Mouse (Mus musculus) granulocyte monocyte progenitor cell, adult 5-6 weeks (primary cell): ENCODE results near the gene Olfr1392. TPM values are rescaled to one million over a fixed set of nuclear protein-coding genes. Genes with fewer than 3 reads are reported as not detected.
"Not testable (repeated sequence)": the region's sequence is repeated elsewhere in the genome, so short reads cannot be mapped to it uniquely, and the experiment has no call there.

Experiments used
- ATAC-seq: replicated peaks from 2 replicates; pipeline ENCODE4 v1.8.0; 2016; ENCODE audit warnings: mild to moderate bottlenecking, moderate TSS enrichment, inconsistent platforms; ENCODE audit not compliant: poor library complexity, severe bottlenecking
- total RNA-seq, 2 experiments: library from RNA; stranded (forward) in 1 of 2; stranded (reverse) in 1 of 2; fragments of 200-712, 200-1000 nt in 1 of 2; fragments of >200 nt in 1 of 2; fragmentation: Nextera tagmentation in 1 of 2; gene quantifications; 2 replicates each; pipeline ENCODE4 v1.2.3; 2014 to 2017

Olfr1392 gene
- total RNA-seq, 2 experiments from 2014 or later, result not detected

- no peak for ATAC-seq
These were observed 6.9 kb upstream of the Olfr1392 start, which contains the start of gene Olfr1393 for GRCm38 (mm10) chr11:49278222-49278621. TSS of gene Olfr1393 (plus strand) at chr11:49278304.

- ATAC-seq, result no peak
These were observed 2.2 kb downstream of the Olfr1392 start for GRCm38 (mm10) chr11:49287251-49287650.

GRCm38 (mm10) chr11:49292777-49293176, 7.7 kb downstream of the Olfr1392 start:
- ATAC-seq, result no peak

GRCm38 (mm10) chr11:49304441-49304840, 19.4 kb downstream of the Olfr1392 start, which contains the start of gene Olfr10:
TSS of gene Olfr10 (plus strand) at chr11:49304741.
- ATAC-seq, result no peak

GRCm38 (mm10) chr11:49308547-49308946, 23.5 kb downstream of the Olfr1392 start:
- not testable (repeated sequence) for ATAC-seq

- ATAC-seq, result no peak
These were observed 37.4 kb downstream of the Olfr1392 start, which contains the start of gene Olfr1391 for GRCm38 (mm10) chr11:49322442-49322841. TSS of gene Olfr1391 (plus strand) at chr11:49322742.

GRCm38 (mm10) chr11:49326726-49327125, 41.6 kb downstream of the Olfr1392 start:
- no peak for ATAC-seq

GRCm38 (mm10) chr11:49329686-49330085, 44.6 kb downstream of the Olfr1392 start:
- no peak for ATAC-seq

GRCm38 (mm10) chr11:49334888-49335287, 49.8 kb downstream of the Olfr1392 start, which contains the start of gene Olfr1390:
TSS of gene Olfr1390 (plus strand) at chr11:49335188.
- no peak for ATAC-seq

- no peak for ATAC-seq
These were observed 52.2 kb downstream of the Olfr1392 start for GRCm38 (mm10) chr11:49337150-49337832.

Other genes with a start within 250 kb of the Olfr1392 start
- gene 9930111J21Rik2, start 234.0 kb upstream of the Olfr1392 start, total RNA-seq (2014; fragmentation: Nextera tagmentation), result 40.1 and 45.9 TPM in 2 replicates
- 29.3 and 35.2 TPM in 2 replicates for gene 9930111J21Rik2, start 234.0 kb upstream of the Olfr1392 start, total RNA-seq (2017)
- gene Tgtp2, start 221.1 kb upstream of the Olfr1392 start, total RNA-seq (2014; fragmentation: Nextera tagmentation), result 6.8 and 8.9 TPM in 2 replicates
- 27.9 and 40.5 TPM in 2 replicates for gene Tgtp2, start 221.1 kb upstream of the Olfr1392 start, total RNA-seq (2017)
- gene Ifi47, start 208.7 kb upstream of the Olfr1392 start, total RNA-seq (2014; fragmentation: Nextera tagmentation), result 84.9 and 101 TPM in 2 replicates
- gene Ifi47, start 208.7 kb upstream of the Olfr1392 start, total RNA-seq (2017), result 45.8 and 73.5 TPM in 2 replicates
- gene Olfr1396, start 170.4 kb upstream of the Olfr1392 start, total RNA-seq (2014; fragmentation: Nextera tagmentation), result not detected in 2 replicates
- not detected in 2 replicates for gene Olfr1396, start 170.4 kb upstream of the Olfr1392 start, total RNA-seq (2017)
- not detected in 2 replicates for gene Olfr1395, start 143.0 kb upstream of the Olfr1392 start, total RNA-seq (2014; fragmentation: Nextera tagmentation)
- not detected in 2 replicates for gene Olfr1395, start 143.0 kb upstream of the Olfr1392 start, total RNA-seq (2017)
- gene Olfr1394, start 130.9 kb upstream of the Olfr1392 start, total RNA-seq (2014; fragmentation: Nextera tagmentation), result not detected in 2 replicates
- gene Olfr1394, start 130.9 kb upstream of the Olfr1392 start, total RNA-seq (2017), result not detected in 2 replicates
- gene Btnl9, start 98.1 kb upstream of the Olfr1392 start, total RNA-seq (2014; fragmentation: Nextera tagmentation), result 3.8 and 4.1 TPM in 2 replicates
- 5.3 and 7.6 TPM in 2 replicates for gene Btnl9, start 98.1 kb upstream of the Olfr1392 start, total RNA-seq (2017)
- gene Zfp62, start 82.0 kb upstream of the Olfr1392 start, total RNA-seq (2014; fragmentation: Nextera tagmentation), result 46.4 and 46.5 TPM in 2 replicates
- 62.2 and 88.5 TPM in 2 replicates for gene Zfp62, start 82.0 kb upstream of the Olfr1392 start, total RNA-seq (2017)
- gene Mgat1, start 41.1 kb upstream of the Olfr1392 start, total RNA-seq (2014; fragmentation: Nextera tagmentation), result 44.1 and 74.5 TPM in 2 replicates
- gene Mgat1, start 41.1 kb upstream of the Olfr1392 start, total RNA-seq (2017), result 51.6 and 59.4 TPM in 2 replicates
- gene Olfr1393, start 7.0 kb upstream of the Olfr1392 start, total RNA-seq (2014; fragmentation: Nextera tagmentation), result not detected in 2 replicates
- not detected in 2 replicates for gene Olfr1393, start 7.0 kb upstream of the Olfr1392 start, total RNA-seq (2017)
- not detected in 2 replicates for gene Olfr10, start 19.5 kb downstream of the Olfr1392 start, total RNA-seq (2014; fragmentation: Nextera tagmentation)
- gene Olfr10, start 19.5 kb downstream of the Olfr1392 start, total RNA-seq (2017), result not detected in 2 replicates
- not detected in 2 replicates for gene Olfr1391, start 37.5 kb downstream of the Olfr1392 start, total RNA-seq (2014; fragmentation: Nextera tagmentation)
- not detected in 2 replicates for gene Olfr1391, start 37.5 kb downstream of the Olfr1392 start, total RNA-seq (2017)
- gene Olfr1390, start 49.9 kb downstream of the Olfr1392 start, total RNA-seq (2014; fragmentation: Nextera tagmentation), result not detected in 2 replicates
- not detected in 2 replicates for gene Olfr1390, start 49.9 kb downstream of the Olfr1392 start, total RNA-seq (2017)
- not detected in 2 replicates for gene Olfr1389, start 137.8 kb downstream of the Olfr1392 start, total RNA-seq (2014; fragmentation: Nextera tagmentation)
- not detected in 2 replicates for gene Olfr1389, start 137.8 kb downstream of the Olfr1392 start, total RNA-seq (2017)
- not detected in 2 replicates for gene Olfr1388, start 151.3 kb downstream of the Olfr1392 start, total RNA-seq (2014; fragmentation: Nextera tagmentation)
- gene Olfr1388, start 151.3 kb downstream of the Olfr1392 start, total RNA-seq (2017), result 0.09 and 0.21 TPM in 2 replicates
- gene Olfr1387, start 170.1 kb downstream of the Olfr1392 start, total RNA-seq (2014; fragmentation: Nextera tagmentation), result not detected in 2 replicates
- not detected in 2 replicates for gene Olfr1387, start 170.1 kb downstream of the Olfr1392 start, total RNA-seq (2017)
- not detected in 2 replicates for gene Olfr1386, start 179.8 kb downstream of the Olfr1392 start, total RNA-seq (2014; fragmentation: Nextera tagmentation)
- gene Olfr1386, start 179.8 kb downstream of the Olfr1392 start, total RNA-seq (2017), result not detected in 2 replicates
- not detected in 2 replicates for gene Olfr1385, start 203.8 kb downstream of the Olfr1392 start, total RNA-seq (2014; fragmentation: Nextera tagmentation)
- not detected in 2 replicates for gene Olfr1385, start 203.8 kb downstream of the Olfr1392 start, total RNA-seq (2017)
- not detected in 2 replicates for gene Olfr1384, start 221.4 kb downstream of the Olfr1392 start, total RNA-seq (2014; fragmentation: Nextera tagmentation)
- not detected in 2 replicates for gene Olfr1384, start 221.4 kb downstream of the Olfr1392 start, total RNA-seq (2017)
- gene Olfr1383, start 234.4 kb downstream of the Olfr1392 start, total RNA-seq (2014; fragmentation: Nextera tagmentation), result not detected in 2 replicates
- not detected in 2 replicates for gene Olfr1383, start 234.4 kb downstream of the Olfr1392 start, total RNA-seq (2017)
- not detected in 2 replicates for gene Olfr1382, start 243.0 kb downstream of the Olfr1392 start, total RNA-seq (2014; fragmentation: Nextera tagmentation)
- gene Olfr1382, start 243.0 kb downstream of the Olfr1392 start, total RNA-seq (2017), result not detected in 2 replicates